Mouse (Mus musculus) MN1 (cell line): ENCODE measurements around the gene Atp6v0d1.
A peak's percentile ranks its signal among the peaks of the same experiment; 100 is the strongest.

Source experiments
- DNase-seq: peaks from one replicate; pipeline ENCODE4 v3.0.0-alpha.2; 2016; ENCODE audit warnings: low spot score

Atp6v0d1 gene

DNA sequence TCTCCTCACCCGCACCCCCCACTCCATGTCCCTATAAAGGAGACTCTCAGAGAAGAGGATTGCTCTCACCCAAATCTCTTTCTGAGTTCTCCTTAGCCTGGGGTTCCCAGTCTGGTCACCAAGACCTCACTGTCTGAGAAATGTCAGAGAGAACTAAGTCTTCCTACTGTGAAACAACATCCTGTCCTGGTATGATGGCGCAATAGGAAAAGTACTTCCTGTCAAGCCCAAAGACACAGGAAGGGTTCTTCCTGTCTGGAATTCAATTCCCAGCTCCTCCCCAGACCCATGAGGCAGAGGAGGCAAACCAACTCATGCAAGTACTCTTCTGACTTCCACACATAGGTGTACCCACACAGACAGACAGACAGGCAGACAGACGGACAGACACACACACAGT, 61.2 kb downstream of the Atp6v0d1 start:
- no peak for DNase-seq

DNA sequence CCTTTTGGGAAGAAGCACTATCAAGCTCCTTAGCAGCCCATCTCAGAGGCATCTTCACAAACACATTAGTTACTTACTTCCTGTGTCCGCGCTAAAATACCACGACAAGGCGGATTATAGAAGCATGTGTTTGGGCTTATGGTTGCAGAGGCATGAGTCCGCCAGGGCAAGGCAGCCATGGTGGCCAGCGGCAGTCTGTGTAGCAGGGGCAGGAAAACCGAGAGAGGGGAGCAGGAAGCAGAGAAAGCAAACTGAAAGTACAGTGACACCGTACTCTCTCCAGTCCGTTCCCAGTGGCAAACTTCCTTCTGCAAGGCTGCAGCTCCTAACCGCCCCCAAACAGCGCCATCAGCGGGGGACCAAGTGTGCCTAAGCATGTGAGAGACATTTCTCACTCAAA, 66.1 kb downstream of the Atp6v0d1 start:
- DNase-seq = no peak

DNA sequence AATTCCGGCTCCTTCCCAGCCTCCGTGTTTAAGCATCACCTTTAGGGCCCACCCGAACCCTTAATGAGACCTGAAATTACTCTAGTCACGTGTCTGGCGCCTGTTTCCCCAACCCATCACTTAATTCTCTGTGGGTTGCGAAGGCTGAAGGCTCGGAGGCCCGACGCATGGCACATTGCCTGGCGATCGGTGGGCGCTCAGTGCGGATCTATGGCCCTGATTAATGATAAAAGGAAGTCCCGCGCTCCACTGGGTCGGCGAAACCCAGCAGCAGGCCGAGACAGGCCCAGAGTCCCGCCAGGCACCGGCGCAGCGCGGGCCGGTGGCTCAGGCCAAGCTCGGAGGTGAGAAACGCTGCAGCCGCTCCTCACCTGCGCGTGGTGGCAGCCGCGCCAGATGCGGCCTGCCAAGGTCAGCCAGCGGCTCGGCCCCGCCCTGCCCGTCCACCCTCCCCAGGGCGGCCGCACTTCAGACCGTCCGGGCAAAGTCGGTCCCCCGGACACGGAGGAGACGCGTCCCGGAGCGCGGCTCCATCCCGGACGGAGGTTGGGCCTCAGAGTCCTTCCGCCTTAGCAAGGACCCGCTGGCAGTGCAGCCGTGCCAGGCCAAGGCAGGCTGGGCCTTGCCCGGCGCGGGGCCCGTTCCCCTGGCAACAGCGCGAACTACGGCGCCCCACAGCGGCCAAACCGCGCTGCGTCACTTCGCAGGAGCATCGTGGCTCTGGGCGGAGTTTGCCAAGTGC, 69.2 kb downstream of the Atp6v0d1 start, which contains the start of gene Zdhhc1:
Gene Zdhhc1 (minus strand): TSS at position 464 of the 742 bp plus-strand sequence.
- DNase-seq = peak; percentile 91

DNA sequence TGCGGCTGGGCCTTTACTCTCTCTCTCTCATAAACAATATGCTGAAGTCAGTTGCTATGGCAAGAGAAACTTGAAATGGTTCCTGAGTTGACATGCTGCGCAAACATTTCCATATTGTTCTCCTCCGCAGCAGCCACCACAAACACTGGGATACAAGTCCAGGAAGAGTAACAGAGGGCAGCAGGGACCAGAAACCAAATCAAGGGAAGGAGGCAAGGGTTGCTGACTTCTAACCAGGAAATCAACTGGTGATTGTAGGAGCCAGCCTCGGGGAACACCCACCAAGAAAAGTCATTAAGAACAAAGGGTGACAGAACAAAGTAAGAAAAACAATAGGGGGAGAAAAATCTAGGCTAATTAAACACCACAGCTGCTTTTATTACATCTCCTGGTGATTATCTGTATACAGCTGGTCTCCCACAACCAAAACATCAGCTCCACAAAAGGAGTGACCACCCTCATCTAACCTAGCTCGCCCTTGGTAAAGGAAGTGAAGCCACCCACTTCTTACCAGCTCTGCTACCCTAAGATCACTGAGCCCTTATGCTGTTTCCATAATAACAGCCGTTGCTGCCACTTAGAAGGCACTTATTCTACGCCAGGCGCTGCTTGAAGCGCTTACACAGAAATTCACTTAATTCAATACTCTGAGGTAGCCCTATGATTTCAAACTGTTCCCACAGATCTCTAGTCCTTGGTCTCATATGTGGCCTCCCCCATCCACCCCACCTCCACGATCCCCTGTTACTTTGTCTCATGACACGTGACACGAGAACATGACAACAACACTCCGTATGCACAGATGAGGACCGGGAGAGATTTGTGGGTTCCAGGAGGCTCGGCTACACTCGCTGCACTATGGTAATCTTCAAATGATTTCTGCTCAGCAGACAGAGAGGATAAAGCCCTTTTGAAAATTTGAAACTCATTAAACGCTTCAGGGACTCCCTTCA, 70.2 kb downstream of the Atp6v0d1 start:
- no peak for DNase-seq

DNA sequence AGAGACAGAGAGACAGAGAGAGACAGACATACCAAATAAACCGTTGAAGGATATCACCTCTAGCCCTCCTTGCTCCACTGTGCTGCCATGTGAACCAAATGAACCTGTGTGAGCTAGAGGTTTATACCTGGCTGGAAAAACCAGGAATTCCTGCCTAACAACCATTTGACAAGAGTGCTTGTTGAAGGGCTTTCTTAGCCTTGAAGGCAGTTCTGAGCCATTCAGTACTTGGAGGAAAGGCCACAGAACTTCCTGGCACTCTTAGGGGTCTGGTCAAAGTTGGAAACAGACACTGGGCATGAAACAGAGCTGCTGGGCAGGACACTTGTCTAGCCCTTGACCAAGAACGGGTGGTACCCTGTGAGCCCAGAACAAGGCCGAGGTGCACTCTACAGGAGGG, 71.3 kb downstream of the Atp6v0d1 start:
- DNase-seq = no peak

DNA sequence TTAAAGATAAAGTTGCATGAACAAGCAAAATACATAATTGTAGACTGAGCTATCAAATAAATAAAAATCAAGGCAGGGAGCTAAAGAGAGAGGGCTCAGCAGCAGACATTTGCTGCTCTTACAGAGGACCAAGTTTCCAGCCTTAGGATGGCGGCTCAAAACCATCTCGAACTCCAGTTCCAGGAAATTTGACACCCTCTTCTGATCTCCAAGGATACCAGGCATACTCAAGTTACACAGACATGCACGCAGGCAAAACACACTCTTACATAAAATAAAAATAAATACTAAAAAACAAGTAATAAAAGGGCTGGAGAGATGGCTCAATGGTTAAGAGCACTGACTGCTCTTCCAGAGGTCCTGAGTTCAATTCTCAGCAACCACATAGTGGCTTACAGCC, 72.4 kb downstream of the Atp6v0d1 start:
- no peak for DNase-seq

DNA sequence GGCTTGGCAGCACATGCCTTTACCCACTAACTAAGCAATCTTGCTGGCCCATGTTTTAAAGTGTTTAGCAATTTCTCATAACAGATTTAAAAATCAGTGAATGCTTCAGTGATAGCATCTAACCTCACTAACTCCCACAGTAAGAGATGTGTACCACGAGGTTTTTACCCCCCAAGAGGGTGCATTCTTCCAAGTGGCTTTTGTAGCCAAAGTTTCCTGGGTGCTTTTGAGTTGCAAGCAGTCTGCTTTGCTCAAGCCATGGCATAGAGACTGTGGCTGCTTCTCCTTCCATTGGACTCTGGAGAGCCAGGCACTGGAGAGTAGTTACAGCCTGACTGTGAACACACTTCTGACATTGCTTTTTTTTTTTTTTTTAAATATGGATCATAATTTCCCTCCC, 76.6 kb downstream of the Atp6v0d1 start:
- no peak for DNase-seq

DNA sequence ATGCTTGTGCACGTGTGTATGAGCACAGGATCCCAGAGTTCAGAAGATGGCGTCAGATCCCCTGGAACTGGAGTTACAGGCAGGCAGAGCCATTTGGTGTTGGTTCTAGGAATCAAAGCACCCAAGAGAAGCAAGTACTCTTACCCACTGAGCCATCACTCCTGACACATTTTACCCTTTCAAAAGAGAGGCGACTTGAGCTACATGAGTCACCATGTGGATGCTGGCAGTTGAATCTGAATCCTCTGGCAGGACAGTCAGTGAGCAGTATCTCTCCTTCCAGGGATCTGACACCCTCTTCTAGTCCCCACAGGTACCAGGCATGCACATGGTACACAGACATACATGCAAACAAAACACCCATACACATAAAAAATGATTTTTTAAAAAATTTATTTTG, 77.8 kb downstream of the Atp6v0d1 start:
- no peak for DNase-seq

DNA sequence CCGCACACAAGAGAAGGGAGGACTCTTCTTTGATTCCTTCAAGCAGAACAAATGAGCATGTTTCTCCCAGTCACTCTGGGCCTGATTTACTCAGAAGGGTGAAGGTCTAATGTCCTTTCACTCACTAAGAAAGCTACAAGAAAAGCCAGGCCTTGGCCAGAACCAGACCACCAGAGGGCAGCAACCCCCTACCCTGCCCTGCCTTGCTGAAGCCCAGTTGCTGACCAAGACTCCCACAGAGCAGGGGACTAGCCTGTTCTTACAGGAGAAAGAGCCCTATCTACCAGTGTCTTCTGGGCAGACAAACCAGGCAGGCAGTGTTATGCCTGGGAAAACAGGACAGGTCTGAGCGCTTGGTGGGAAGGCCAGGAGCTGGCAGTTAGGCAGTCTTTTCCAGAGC, 81.5 kb downstream of the Atp6v0d1 start:
- peak; percentile 85 for DNase-seq

DNA sequence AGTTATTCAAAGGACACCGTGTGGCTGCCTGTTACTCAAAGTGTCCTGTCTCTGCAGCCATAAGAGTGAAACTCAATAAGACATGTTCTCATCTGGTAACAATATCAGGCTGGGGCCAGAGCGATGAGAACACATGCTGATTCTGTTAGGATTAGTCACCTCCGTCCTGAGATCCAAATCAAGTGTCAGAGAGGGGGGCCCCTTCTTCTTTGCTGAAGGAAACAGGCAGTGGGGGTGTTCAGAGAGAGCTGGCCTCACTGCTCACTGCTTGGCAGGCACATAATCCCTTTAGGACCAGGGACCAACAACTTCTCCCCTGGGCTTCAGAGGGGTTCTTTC, 81.8 kb downstream of the Atp6v0d1 start:
- DNase-seq = peak; percentile 55

DNA sequence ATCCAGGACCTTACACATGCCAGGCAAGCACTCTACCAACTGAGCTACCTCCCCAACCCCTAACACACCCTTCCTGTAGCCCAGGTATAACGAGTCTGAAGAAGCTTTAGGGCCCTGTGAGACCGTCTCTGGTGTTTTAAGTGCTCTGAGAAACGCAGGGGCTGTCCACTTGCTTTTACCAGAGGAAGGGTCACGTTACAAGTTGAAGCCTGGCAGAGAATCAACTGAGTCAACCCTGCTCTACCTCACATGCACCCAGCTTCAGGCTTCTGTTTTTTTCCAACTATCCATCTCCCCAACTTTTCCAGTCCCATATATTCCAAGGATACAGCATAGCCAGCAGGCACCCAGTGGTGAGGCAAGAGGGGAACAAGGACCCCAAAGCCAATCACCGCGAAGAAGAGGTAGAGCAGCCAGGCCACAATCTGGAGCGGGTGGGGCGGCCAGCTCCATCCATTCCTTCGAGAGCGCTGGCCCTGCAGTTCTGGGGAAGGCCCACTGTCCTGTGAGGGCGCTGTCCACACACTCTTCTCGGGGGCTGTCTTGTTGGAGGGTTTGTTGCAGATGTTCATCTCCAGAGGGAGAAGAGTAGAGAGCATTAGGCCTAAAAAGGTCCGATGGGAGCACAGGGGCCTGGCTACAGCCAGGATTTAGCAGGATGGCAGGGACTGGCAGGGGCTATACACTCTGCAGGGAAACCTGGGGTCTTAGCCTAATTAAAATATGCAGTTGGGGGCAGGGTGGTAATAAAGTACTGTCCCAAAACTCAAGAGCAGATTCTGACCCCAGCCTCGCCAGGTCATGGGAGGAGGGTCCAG, 82.4 kb downstream of the Atp6v0d1 start:
- peak; percentile 78 for DNase-seq

DNA sequence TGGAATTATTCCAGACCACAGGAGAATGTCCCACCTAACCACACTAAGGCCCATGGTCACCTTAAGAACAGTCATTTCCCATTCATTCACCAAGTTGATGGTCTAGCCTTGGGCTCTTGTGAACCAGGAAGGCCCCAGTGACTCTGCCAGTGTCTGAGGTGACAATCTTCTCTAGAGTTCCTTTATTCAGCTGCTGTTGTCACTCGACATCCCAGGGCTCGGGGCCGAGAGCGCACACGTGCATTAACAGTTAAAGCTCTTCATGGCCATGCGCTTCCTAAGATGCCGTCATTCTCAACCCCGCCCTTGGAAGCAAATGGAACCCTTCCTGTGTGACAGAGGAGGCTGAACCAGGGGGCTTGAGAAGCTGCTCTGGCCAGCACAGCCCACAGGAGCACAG, 83.7 kb downstream of the Atp6v0d1 start:
- no peak for DNase-seq

DNA sequence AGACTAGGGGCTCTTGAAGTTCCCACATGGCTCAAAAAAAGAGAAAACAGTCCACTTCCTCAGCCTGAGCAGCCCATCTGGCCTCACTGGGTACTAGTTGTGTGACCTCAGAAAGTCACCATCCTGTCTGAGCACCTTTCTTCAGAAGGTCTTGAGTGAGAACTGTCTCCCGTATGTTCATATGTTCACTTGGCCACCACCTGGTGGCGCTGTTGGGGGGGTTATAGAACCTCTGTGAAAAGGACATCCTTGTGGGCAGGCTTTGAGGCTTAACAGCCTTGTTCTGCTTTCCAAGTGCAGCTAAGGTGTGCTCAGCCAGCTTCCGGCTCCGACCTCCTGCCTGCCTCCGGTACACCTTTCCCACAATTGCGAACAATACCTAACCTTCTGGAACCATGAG, 84.4 kb downstream of the Atp6v0d1 start:
- peak; percentile 52 for DNase-seq

DNA sequence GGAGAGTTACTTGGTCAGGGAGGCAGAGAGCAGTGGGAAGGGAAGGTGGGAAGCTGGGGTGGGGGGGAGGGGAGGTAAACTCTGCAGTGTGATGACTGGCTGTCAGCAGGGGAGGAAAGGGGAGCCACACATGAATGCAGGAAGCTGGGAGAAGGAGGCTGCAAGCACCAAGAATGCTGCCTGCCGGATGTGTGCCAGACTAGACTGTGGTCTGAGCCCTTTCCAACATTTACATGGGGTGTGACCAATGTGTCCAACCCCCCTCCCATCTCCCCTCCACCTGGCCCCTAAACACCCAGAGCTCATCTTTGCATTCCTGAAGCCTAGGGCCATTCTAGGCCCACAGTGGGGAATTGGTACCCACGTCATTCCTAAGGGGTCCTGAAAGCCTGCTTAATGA, 84.8 kb downstream of the Atp6v0d1 start:
- DNase-seq = no peak

DNA sequence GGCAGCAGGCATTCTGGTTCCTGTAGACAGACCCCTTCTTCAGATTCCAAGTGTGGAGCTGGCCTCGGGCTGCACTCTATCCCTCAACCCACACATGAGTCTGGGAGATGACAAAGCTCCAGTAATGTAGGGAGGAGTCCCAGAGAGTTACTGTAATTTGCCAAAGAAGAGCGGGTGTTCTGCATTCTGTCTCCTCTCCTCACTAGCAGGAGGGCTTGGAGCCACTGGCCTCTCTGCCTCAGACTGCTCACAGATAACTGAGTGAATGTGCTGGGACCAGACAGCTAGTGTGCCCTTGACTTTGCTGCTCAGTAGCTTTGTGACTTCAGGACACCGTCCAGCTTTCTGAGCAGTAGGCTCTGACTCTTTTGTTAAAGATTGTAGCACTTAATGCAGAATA, 88.1 kb downstream of the Atp6v0d1 start:
- DNase-seq = no peak

DNA sequence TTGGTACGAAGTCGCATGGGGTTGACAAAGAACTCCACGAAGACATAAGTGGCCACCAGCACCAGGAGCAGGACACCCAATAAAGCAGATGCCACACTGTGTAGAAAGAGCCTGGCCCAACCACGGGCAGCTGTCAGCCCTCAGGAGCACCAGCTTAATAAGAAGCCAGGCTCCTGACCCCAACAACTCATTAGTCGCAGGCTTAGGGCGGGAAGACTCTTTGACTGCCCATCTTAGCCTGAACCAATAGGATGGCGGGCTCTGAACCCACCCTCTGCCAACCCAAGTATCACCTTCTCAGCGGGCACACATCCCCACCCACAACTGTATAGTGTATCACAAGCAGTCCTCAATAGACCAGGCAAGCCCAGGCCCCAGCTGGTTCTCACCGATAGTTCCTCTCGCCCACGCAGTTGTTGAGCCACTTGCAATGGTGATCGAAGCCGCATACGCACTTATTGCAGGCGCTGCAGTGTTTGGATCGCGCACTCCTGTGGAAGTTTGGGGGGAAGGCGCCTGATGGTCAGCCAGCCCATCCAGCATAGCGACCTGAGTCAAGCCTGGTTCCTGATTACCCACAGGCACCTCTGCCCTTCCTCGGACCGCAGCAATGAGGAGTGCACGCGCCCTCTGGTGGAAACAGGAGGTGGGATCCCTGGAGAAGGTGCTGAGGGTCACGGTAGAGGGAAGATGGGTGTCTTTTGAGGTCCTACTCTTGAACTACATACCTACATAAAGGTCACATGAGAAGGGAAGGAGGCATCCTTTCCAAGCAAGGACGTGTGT, 89.0 kb downstream of the Atp6v0d1 start:
- DNase-seq = no peak

DNA sequence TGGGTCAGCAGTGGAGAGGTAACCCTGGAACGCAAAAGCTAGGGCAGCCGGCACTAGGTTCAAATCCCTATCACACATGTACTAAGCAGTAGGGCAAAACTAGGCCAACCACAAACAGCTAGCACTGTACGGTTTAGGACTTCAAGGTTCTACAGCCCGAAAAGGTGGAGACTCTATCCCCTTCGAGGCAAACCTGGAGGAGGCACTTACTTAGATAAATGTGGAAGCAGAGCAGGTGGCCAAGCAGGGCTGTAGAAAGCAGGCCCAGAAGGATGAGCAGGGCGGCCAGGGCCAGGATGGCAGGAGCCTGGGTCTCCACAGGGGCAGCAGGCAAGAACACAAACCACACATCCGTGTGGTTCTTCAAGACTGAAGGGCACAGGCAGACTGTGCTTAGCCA, 89.7 kb downstream of the Atp6v0d1 start:
- DNase-seq = no peak

DNA sequence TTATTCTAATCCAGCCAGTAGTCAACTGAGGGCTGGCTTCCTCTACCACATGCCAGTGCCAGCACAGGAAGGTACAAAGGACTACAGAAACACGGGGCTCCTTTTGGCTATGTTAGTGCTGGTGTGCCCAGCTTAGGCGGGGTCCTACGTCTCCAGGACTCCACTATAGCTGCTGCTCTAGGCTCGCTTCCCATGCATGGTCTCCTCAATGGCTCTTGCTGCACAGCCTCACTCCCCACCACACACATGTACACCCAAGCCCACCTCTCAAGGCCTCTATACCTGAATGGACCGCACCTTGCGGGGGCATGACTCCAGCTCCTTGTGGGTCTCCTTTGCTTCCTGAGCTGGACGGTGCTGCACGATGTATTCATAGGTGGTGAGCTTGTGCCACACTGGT, 90.1 kb downstream of the Atp6v0d1 start:
- DNase-seq = no peak

DNA sequence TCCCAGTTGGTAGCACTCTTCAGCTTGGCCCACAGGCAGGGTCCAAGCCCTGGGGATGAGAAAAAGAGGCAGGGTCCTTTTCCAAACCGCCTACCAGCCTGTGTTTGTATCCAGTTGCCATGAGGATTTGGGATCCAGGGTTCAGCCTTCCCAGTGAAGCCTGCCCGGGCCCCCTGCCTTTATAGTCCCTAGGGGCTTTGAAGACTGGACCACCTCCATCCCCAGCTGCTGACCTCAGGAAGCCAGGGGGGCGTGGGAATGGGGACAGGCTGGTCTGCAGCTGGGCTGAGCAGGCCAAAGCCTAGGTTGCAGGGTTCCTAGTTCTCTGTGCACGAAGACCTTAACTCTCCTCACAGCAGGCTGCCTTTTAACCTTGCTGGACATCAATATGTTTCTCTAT, 90.6 kb downstream of the Atp6v0d1 start:
- no peak for DNase-seq

DNA sequence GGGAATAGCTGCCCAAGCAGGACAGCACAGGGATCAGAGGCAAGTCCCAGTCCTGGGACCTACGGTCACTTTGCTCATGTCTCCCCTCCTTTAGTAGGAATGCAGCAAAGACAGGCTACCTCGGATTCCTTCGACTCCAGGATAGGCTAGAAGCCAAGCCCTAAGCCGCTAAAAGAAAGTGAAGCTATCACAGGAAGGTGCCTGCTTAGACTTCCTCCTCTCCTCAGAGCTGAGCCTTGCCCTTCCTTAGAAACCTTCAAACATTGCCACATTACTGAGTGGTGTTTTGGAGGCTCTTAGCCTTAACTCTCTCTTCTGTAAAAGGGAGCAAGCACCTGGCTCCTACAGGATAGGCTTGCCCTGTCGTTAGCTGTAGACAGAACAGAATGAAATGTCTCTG, 91.2 kb downstream of the Atp6v0d1 start:
- DNase-seq = no peak
